Mouse (Mus musculus): ENCODE measurements at regions not wholly inside any gene's neighbourhood (a gene's known extent, or its start where the extent isn't known, plus 50 kb on each side); places are given as distances from the start of the nearest gene placed in this dataset.
"Not testable (repeated sequence)": the region's sequence is repeated elsewhere in the genome, so short reads cannot be mapped to it uniquely, and the experiment has no call there.

- no peak for DNase-seq (ENCODE audit: low spot score in 2 of 2)
Measured at GRCm38 (mm10) chr14:113838237-113838636, 523.8 kb downstream of the Tpm3-rs7 start.

- DNase-seq (ENCODE audit: low spot score in 2 of 2) = not testable (repeated sequence)
Measured at GRCm38 (mm10) chr14:113847836-113848235, 533.4 kb downstream of the Tpm3-rs7 start.

GRCm38 (mm10) chr14:113852988-113853387 lies 538.6 kb downstream of the Tpm3-rs7 start:
- no peak for DNase-seq (ENCODE audit: low spot score in 2 of 2)

- DNase-seq (ENCODE audit: low spot score in 2 of 2) = peak in 1 of 2 experiments; percentile 21
Measured at GRCm38 (mm10) chr14:113867123-113868019, 553.0 kb downstream of the Tpm3-rs7 start.

GRCm38 (mm10) chr14:113883581-113883980 lies 569.2 kb downstream of the Tpm3-rs7 start:
- DNase-seq (ENCODE audit: low spot score in 2 of 2) = no peak

GRCm38 (mm10) chr14:113886925-113887871 lies 572.8 kb downstream of the Tpm3-rs7 start:
- no peak for DNase-seq (ENCODE audit: low spot score in 2 of 2)

- DNase-seq (ENCODE audit: low spot score in 2 of 2) = no peak
Measured at GRCm38 (mm10) chr14:113930779-113931178, 616.4 kb downstream of the Tpm3-rs7 start.

GRCm38 (mm10) chr14:113933841-113934240 lies 619.4 kb downstream of the Tpm3-rs7 start:
- no peak for DNase-seq (ENCODE audit: low spot score in 2 of 2)

Data from left cerebral cortex, adult 9 months (tissue).